Mouse (Mus musculus) hindbrain, postnatal 0 days (tissue): ENCODE measurements around the gene Ppp4r4. TPM values are rescaled to one million over a fixed set of nuclear protein-coding genes. Genes with fewer than 3 reads are reported as not detected.

Experiments
- ATAC-seq: fragments of 200-750 bp; cut with Nextera tagmentation; 2 replicates; pipeline ENCODE4 v1.8.0; 2017; ENCODE audit warnings: mild to moderate bottlenecking, moderate TSS enrichment, moderate library complexity
- DNase-seq: peaks from one replicate; pipeline ENCODE4 v3.0.0-alpha.2; 2015; ENCODE audit warnings: low spot score
- H3K27ac ChIP-seq: fragments of 300-500 bp; sonication (generic); 2 replicates; pipeline ENCODE4 v1.5.1; 2014; ENCODE audit warnings: mild to moderate bottlenecking
- H3K27me3 ChIP-seq: fragments of 300-500 bp; sonication (generic); 2 replicates; pipeline ENCODE4 v1.6.1; 2014; ENCODE audit warnings: low read length, mixed read lengths; ENCODE audit not compliant: insufficient read depth
- H3K36me3 ChIP-seq: fragments of 300-500 bp; sonication (generic); 2 replicates; pipeline ENCODE4 v1.6.1; 2014; ENCODE audit warnings: low read length, mixed read lengths; ENCODE audit not compliant: insufficient read depth
- H3K4me1 ChIP-seq: fragments of 300-500 bp; sonication (generic); 2 replicates; pipeline ENCODE4 v1.6.1; 2014; ENCODE audit warnings: antibody characterized with exemption, low read length, mixed read lengths; ENCODE audit not compliant: insufficient read depth
- H3K4me2 ChIP-seq: fragments of 300-500 bp; sonication (generic); 2 replicates; pipeline ENCODE4 v1.6.1; 2014; ENCODE audit warnings: low read depth, mild to moderate bottlenecking, low read length, moderate library complexity, mixed read lengths
- H3K4me3 ChIP-seq: fragments of 300-500 bp; sonication (generic); 2 replicates; pipeline ENCODE4 v1.5.1; 2014; ENCODE audit warnings: low read length
- H3K9ac ChIP-seq: fragments of 300-500 bp; sonication (generic); replicated peaks from 2 replicates; pipeline ENCODE4 v1.6.1; 2014; ENCODE audit warnings: mild to moderate bottlenecking, low read length, moderate library complexity, mixed read lengths
- H3K9me3 ChIP-seq: fragments of 300-500 bp; sonication (generic); 2 replicates; pipeline ENCODE4 v1.6.1; 2016; ENCODE audit warnings: low read length, mixed read lengths
- CTCF ChIP-seq: IDR thresholded peaks from 2 replicates; pipeline ENCODE4 v1.5.1; 2016; ENCODE audit warnings: antibody characterized with exemption, control low read depth, low read depth
- WGBS: fragments of 180-500 bp; shearing (Covaris S2); extraction: QIAGEN DNeasy Blood & Tissue Kit; methylation state at CpG from one replicate; pipeline ENCODE4 v1.1.7; 2014; 5-methylcytosine and 5-hydroxymethylcytosine counted together
- polyA plus RNA-seq: library from polyadenylated mRNA; unstranded; fragments of >200 nt; fragmentation: Nextera tagmentation; extraction: Ambion mirVana; gene quantifications from 2 replicates; pipeline ENCODE4 v1.2.1, GENCODE M21; 2015
- total RNA-seq: library from RNA; depleted of rRNA; stranded (reverse); fragments of >200 nt; gene quantifications from 2 replicates; pipeline ENCODE4 v1.2.3, GENCODE M21; 2014

Ppp4r4 gene
- total and polyA plus RNA-seq, 2 experiments from 2014 or later = 3.0 to 6.7 TPM

- WGBS = 86% methylated on average over 3 of the region's 3 CpGs
- Histone ChIP-seq H3K4me1 (no peaks in the 10 kb centered on the region), H3K4me3 (no peak overlapping the region), H3K9me3 (no peaks in the 10 kb centered on the region), H3K27me3 (no peaks in the 10 kb centered on the region), H3K9ac (no peak overlapping the region), H3K27ac (no peak overlapping the region), H3K36me3 (no peaks in the 10 kb centered on the region), H3K4me2 (no peak overlapping the region)
- TF ChIP-seq CTCF = no peak
- ATAC-seq = no peak
- no peak for DNase-seq
Measured at GRCm38 (mm10) chr12:103601839-103602238, 69.8 kb downstream of the Ppp4r4 start.

GRCm38 (mm10) chr12:103615141-103615540 is 83.1 kb downstream of the Ppp4r4 start:
- Histone ChIP-seq H3K27me3 (no peaks in the 10 kb centered on the region), H3K9ac (no peak overlapping the region), H3K27ac (no peak overlapping the region), H3K9me3 (no peaks in the 10 kb centered on the region), H3K4me2 (no peak overlapping the region), H3K36me3 (peaks cover 4% of the 10 kb centered on the region; the same call in 1 of the 2 replicates), H3K4me1 (no peaks in the 10 kb centered on the region), H3K4me3 (no peak overlapping the region)
- DNase-seq (no peak), ATAC-seq (no peak)
- 89% methylated on average over 1 of the region's 1 CpGs for WGBS
- TF ChIP-seq CTCF = no peak

- no peak overlapping the region for H3K4me3 ChIP-seq
- no peaks in the 10 kb centered on the region for H3K9me3 ChIP-seq
- no peak overlapping the region for H3K27ac ChIP-seq
- DNase-seq = no peak
- WGBS = 88% methylated on average over 4 of the region's 4 CpGs
- H3K4me1 ChIP-seq = no peaks in the 10 kb centered on the region
- peaks cover under 1% of the 10 kb centered on the region; the same call in 1 of the 2 replicates for H3K36me3 ChIP-seq
- ATAC-seq = no peak
- TF ChIP-seq CTCF = no peak
- H3K9ac ChIP-seq = no peak overlapping the region
- H3K27me3 ChIP-seq = no peaks in the 10 kb centered on the region
- H3K4me2 ChIP-seq = no peak overlapping the region
Measured at GRCm38 (mm10) chr12:103615734-103616133, 83.7 kb downstream of the Ppp4r4 start.

- Histone ChIP-seq H3K4me3 (no peak overlapping the region), H3K9me3 (no peaks in the 10 kb centered on the region), H3K27me3 (no peaks in the 10 kb centered on the region), H3K27ac (no peak overlapping the region), H3K9ac (no peak overlapping the region), H3K4me1 (no peaks in the 10 kb centered on the region), H3K4me2 (no peak overlapping the region), H3K36me3 (no peaks in the 10 kb centered on the region)
- TF ChIP-seq CTCF = no peak
- DNase-seq = no peak
- 92% methylated on average over 10 of the region's 10 CpGs for WGBS
- ATAC-seq = no peak
Measured at GRCm38 (mm10) chr12:103616860-103617261, 84.8 kb downstream of the Ppp4r4 start.

- DNase-seq = no peak
Measured at GRCm38 (mm10) chr12:103631203-103631612, 99.1 kb downstream of the Ppp4r4 start, which contains the start of gene Serpina10. TSS of gene Serpina10 (minus strand) at chr12:103631444.

GRCm38 (mm10) chr12:103634430-103634829 is 102.3 kb downstream of the Ppp4r4 start:
- ATAC-seq = no peak
- Histone ChIP-seq H3K4me3 (no peak overlapping the region), H3K27ac (no peak overlapping the region), H3K9ac (no peak overlapping the region), H3K4me2 (no peak overlapping the region), H3K4me1 (no peaks in the 10 kb centered on the region), H3K36me3 (no peaks in the 10 kb centered on the region), H3K9me3 (no peaks in the 10 kb centered on the region), H3K27me3 (no peaks in the 10 kb centered on the region)
- TF ChIP-seq CTCF = no peak
- 59% methylated on average over 2 of the region's 2 CpGs for WGBS
- no peak for DNase-seq

More at GRCm38 (mm10) chr12:103631203-103631612, 99.1 kb downstream of the Ppp4r4 start, which contains the start of gene Serpina10:
- Histone ChIP-seq H3K9me3 (no peaks in the 10 kb centered on the region), H3K4me1 (no peaks in the 10 kb centered on the region), H3K4me2 (no peak within 1 kb of the TSS), H3K9ac (no peak within 1 kb of the TSS), H3K4me3 (no peak within 1 kb of the TSS), H3K27ac (no peak within 1 kb of the TSS), H3K27me3 (no peaks in the 10 kb centered on the region), H3K36me3 (no peaks in the 10 kb centered on the region)
- TF ChIP-seq CTCF = no peak
- WGBS = 76% methylated on average over 3 of the region's 3 CpGs
- ATAC-seq = no peak

- H3K4me3 ChIP-seq = no peak overlapping the region
- H3K27me3 ChIP-seq = no peaks in the 10 kb centered on the region
- no peaks in the 10 kb centered on the region for H3K9me3 ChIP-seq
- no peak overlapping the region for H3K27ac ChIP-seq
- no peak for DNase-seq
- ATAC-seq = no peak
- TF ChIP-seq CTCF = no peak
- 86% methylated on average over 2 of the region's 2 CpGs for WGBS
- H3K36me3 ChIP-seq = no peaks in the 10 kb centered on the region
- no peaks in the 10 kb centered on the region for H3K4me1 ChIP-seq
- H3K4me2 ChIP-seq = no peak overlapping the region
- no peak overlapping the region for H3K9ac ChIP-seq
Measured at GRCm38 (mm10) chr12:103635846-103636245, 103.8 kb downstream of the Ppp4r4 start.
